Mouse (Mus musculus) lung, embryonic 16.5 days (tissue): ENCODE results near the gene Dbndd2. TPM values are rescaled to one million over a fixed set of nuclear protein-coding genes. Genes with fewer than 3 reads are reported as not detected.

Experiments
- ATAC-seq: fragments of 200-750 bp; cut with Nextera tagmentation; 2 replicates; pipeline ENCODE4 v1.8.0; 2017; ENCODE audit warnings: low read depth, mild to moderate bottlenecking, moderate library complexity
- H3K27ac ChIP-seq: fragments of 300-500 bp; sonication (generic); 2 replicates; pipeline ENCODE4 v1.5.1; 2014; ENCODE audit warnings: mild to moderate bottlenecking, control low read depth, low read length
- H3K27me3 ChIP-seq: fragments of 300-500 bp; sonication (generic); 2 replicates; pipeline ENCODE4 v1.6.1; 2014; ENCODE audit warnings: low read depth, low read length, mixed read lengths; ENCODE audit not compliant: control insufficient read depth, insufficient read depth
- H3K36me3 ChIP-seq: fragments of 300-500 bp; sonication (generic); 2 replicates; pipeline ENCODE4 v1.6.1; 2014; ENCODE audit warnings: low read length; ENCODE audit not compliant: control insufficient read depth, insufficient read depth
- H3K4me1 ChIP-seq: fragments of 300-500 bp; sonication (generic); replicated peaks from 2 replicates; pipeline ENCODE4 v1.6.1; 2014; ENCODE audit warnings: low read length, mixed read lengths; ENCODE audit not compliant: control insufficient read depth, insufficient read depth
- H3K4me2 ChIP-seq: fragments of 300-500 bp; sonication (generic); 2 replicates; pipeline ENCODE4 v1.6.1; 2014; ENCODE audit warnings: low read depth, low read length, control low read depth
- H3K4me3 ChIP-seq: fragments of 300-500 bp; sonication (generic); 2 replicates; pipeline ENCODE4 v1.5.1; 2014; ENCODE audit warnings: mild to moderate bottlenecking, low read length, control low read depth
- H3K9ac ChIP-seq: fragments of 300-500 bp; sonication (generic); 2 replicates; pipeline ENCODE4 v1.6.1; 2014; ENCODE audit warnings: low read length, control low read depth
- H3K9me3 ChIP-seq: fragments of 300-500 bp; sonication (generic); 2 replicates; pipeline ENCODE4 v1.6.1; 2016; ENCODE audit warnings: low read length; ENCODE audit not compliant: control insufficient read depth
- WGBS: fragments of 180-500 bp; shearing (Covaris S2); extraction: QIAGEN DNeasy Blood & Tissue Kit; methylation state at CpG from one replicate; pipeline ENCODE4 v1.1.7; 2014; 5-methylcytosine and 5-hydroxymethylcytosine counted together
- polyA plus RNA-seq: library from polyadenylated mRNA; unstranded; fragments of >200 nt; fragmentation: Nextera tagmentation; extraction: Ambion mirVana; gene quantifications from 2 replicates; pipeline ENCODE4 v1.2.1, GENCODE M21; 2015

The Dbndd2 gene
- polyA plus RNA-seq, 1 experiment from 2014 or later = 13.0 TPM

DNA sequence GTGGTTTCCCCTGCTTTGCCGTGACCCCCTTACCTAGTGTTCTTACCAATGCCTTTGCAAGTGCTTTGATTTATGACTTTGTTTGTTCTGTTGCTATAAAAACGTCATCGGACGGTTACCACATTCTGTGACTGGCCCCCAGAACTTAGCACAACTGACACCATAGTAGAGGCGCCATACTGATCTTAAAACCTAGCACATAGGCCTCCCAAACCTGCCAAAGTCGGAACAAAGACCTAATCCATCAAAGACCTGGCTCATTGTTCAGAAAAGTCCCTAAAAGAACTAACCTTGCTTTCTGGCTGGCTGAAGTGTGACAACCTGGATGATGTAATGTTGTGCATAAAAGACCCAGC is 33.2 kb downstream of the Dbndd2 start:
- no peak for ATAC-seq
- Histone ChIP-seq H3K4me3 (no peak overlapping the region), H3K27me3 (no peaks in the 10 kb centered on the region), H3K9me3 (0 out of 2 replicates have a peak, but pooled peaks cover 3% of the 10 kb centered on the region), H3K4me1 (peaks cover 2% of the 10 kb centered on the region; the same call in 1 of the 2 replicates), H3K9ac (no peak overlapping the region), H3K27ac (no peak overlapping the region), H3K36me3 (no peaks in the 10 kb centered on the region), H3K4me2 (no peak overlapping the region)
- WGBS = 73% methylated on average over 6 of the region's 6 CpGs

GRCm38 (mm10) chr2:164520782-164521181 is 34.9 kb downstream of the Dbndd2 start:
- WGBS = 15% methylated on average over 3 of the region's 3 CpGs
- H3K9ac ChIP-seq = no peak overlapping the region
- ATAC-seq = peak; percentile 69

GRCm38 (mm10) chr2:164521841-164522240 is 35.9 kb downstream of the Dbndd2 start:
- H3K27ac ChIP-seq = peak overlapping the region; percentile 49; the same call in 1 of the 2 replicates
- H3K4me3 ChIP-seq = no peak overlapping the region
- no peak overlapping the region for H3K9ac ChIP-seq
- no peaks in the 10 kb centered on the region for H3K27me3 ChIP-seq
- WGBS = 14% methylated on average over 11 of the region's 11 CpGs
- no peaks in the 10 kb centered on the region for H3K9me3 ChIP-seq
- ATAC-seq = peak; percentile 57; the same call in 1 of the 2 replicates
- no peaks in the 10 kb centered on the region for H3K36me3 ChIP-seq
- H3K4me1 ChIP-seq = no peaks in the 10 kb centered on the region; the same call in 1 of the 2 replicates
- H3K4me2 ChIP-seq = peak overlapping the region; percentile 25

More at GRCm38 (mm10) chr2:164520782-164521181, 34.9 kb downstream of the Dbndd2 start:
- H3K36me3 ChIP-seq = no peaks in the 10 kb centered on the region
- H3K4me3 ChIP-seq = no peak overlapping the region
- H3K4me1 ChIP-seq = peaks cover 2% of the 10 kb centered on the region; the same call in 1 of the 2 replicates
- H3K4me2 ChIP-seq = no peak overlapping the region
- 0 out of 2 replicates have a peak, but pooled peaks cover 3% of the 10 kb centered on the region for H3K9me3 ChIP-seq
- no peaks in the 10 kb centered on the region for H3K27me3 ChIP-seq
- no peak overlapping the region for H3K27ac ChIP-seq

- Histone ChIP-seq H3K4me3 (no peak overlapping the region), H3K9ac (no peak overlapping the region), H3K9me3 (no peaks in the 10 kb centered on the region), H3K27me3 (no peaks in the 10 kb centered on the region), H3K27ac (peak overlapping the region; percentile 49; the same call in 1 of the 2 replicates), H3K4me2 (peak overlapping the region; percentile 25), H3K4me1 (no peaks in the 10 kb centered on the region; the same call in 1 of the 2 replicates), H3K36me3 (no peaks in the 10 kb centered on the region)
- ATAC-seq = peak; percentile 36; the same call in 1 of the 2 replicates
- WGBS = 21% methylated on average over 8 of the region's 8 CpGs
These were observed 36.4 kb downstream of the Dbndd2 start for GRCm38 (mm10) chr2:164522280-164522679.

GRCm38 (mm10) chr2:164523301-164523773 is 37.4 kb downstream of the Dbndd2 start:
- Histone ChIP-seq H3K4me3 (peak overlapping the region; percentile 12; the same call in 1 of the 2 replicates), H3K27ac (no peak overlapping the region), H3K4me2 (no peak overlapping the region), H3K9ac (no peak overlapping the region), H3K4me1 (no peaks in the 10 kb centered on the region; the same call in 1 of the 2 replicates), H3K36me3 (no peaks in the 10 kb centered on the region), H3K9me3 (no peaks in the 10 kb centered on the region), H3K27me3 (no peaks in the 10 kb centered on the region)
- ATAC-seq = no peak
- 70% methylated on average over 10 of the region's 10 CpGs for WGBS

- H3K27me3 ChIP-seq = no peaks in the 10 kb centered on the region
- no peaks in the 10 kb centered on the region for H3K4me1 ChIP-seq
- no peak overlapping the region for H3K4me3 ChIP-seq
- no peak for ATAC-seq
- H3K27ac ChIP-seq = no peak overlapping the region
- 62% methylated on average over 5 of the region's 5 CpGs for WGBS
- no peak overlapping the region for H3K4me2 ChIP-seq
- H3K9me3 ChIP-seq = no peaks in the 10 kb centered on the region
- no peak overlapping the region for H3K9ac ChIP-seq
- no peaks in the 10 kb centered on the region for H3K36me3 ChIP-seq
These were observed 42.7 kb downstream of the Dbndd2 start for GRCm38 (mm10) chr2:164528557-164528956.

GRCm38 (mm10) chr2:164531169-164531568 is 45.3 kb downstream of the Dbndd2 start:
- 2% methylated on average over 3 of the region's 3 CpGs for WGBS
- Histone ChIP-seq H3K4me1 (no peaks in the 10 kb centered on the region), H3K4me2 (no peak overlapping the region), H3K9ac (no peak overlapping the region), H3K27ac (no peak overlapping the region), H3K36me3 (no peaks in the 10 kb centered on the region), H3K27me3 (no peaks in the 10 kb centered on the region), H3K4me3 (no peak overlapping the region), H3K9me3 (no peaks in the 10 kb centered on the region)
- ATAC-seq = peak; percentile 49; the same call in 1 of the 2 replicates

GRCm38 (mm10) chr2:164534315-164534714 is 48.4 kb downstream of the Dbndd2 start:
- no peak for ATAC-seq
- Histone ChIP-seq H3K27ac (no peak overlapping the region), H3K4me1 (no peaks in the 10 kb centered on the region), H3K36me3 (no peaks in the 10 kb centered on the region), H3K9me3 (no peaks in the 10 kb centered on the region), H3K4me3 (no peak overlapping the region), H3K9ac (no peak overlapping the region), H3K27me3 (no peaks in the 10 kb centered on the region), H3K4me2 (no peak overlapping the region)
- WGBS = 70% methylated on average over 10 of the region's 10 CpGs

- no peaks in the 10 kb centered on the region for H3K27me3 ChIP-seq
- H3K9me3 ChIP-seq = no peaks in the 10 kb centered on the region
- no peak overlapping the region for H3K27ac ChIP-seq
- no peak overlapping the region for H3K4me2 ChIP-seq
- 61% methylated on average over 4 of the region's 4 CpGs for WGBS
- H3K4me3 ChIP-seq = no peak overlapping the region
- ATAC-seq = no peak
- no peak overlapping the region for H3K9ac ChIP-seq
- H3K4me1 ChIP-seq = peaks cover 14% of the 10 kb centered on the region
- H3K36me3 ChIP-seq = no peaks in the 10 kb centered on the region
These were observed 51.1 kb downstream of the Dbndd2 start for GRCm38 (mm10) chr2:164537003-164537402.
